Mouse (Mus musculus): ENCODE data around the gene Zc3h7b.

Gene Zc3h7b

GRCm38 (mm10) chr15:81792444-81792843 is 47.6 kb downstream of the Zc3h7b start:
- DNase-seq (ENCODE audit: low spot score in 2 of 2) = no peak

DNA sequence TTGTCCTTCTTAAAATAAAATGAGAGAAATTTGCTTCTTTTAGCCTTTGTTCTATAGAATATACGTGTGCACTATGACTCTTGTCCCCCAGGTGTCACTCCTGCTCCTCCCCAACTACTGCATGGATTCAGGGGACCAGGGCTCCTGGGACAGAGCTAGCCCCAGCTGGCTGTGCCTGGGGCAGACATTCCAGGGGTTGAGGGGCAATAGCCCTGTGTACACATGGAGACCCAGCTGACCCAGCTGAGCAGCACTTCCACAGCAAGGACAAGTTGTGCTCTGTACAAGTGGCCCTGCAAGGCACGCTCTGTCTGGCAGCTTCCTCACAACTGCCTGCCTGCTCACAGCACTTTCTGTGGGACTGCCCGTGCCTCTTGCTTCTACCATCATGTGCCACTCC is 51.4 kb downstream of the Zc3h7b start:
- DNase-seq (ENCODE audit: low spot score in 2 of 2) = no peak

DNA sequence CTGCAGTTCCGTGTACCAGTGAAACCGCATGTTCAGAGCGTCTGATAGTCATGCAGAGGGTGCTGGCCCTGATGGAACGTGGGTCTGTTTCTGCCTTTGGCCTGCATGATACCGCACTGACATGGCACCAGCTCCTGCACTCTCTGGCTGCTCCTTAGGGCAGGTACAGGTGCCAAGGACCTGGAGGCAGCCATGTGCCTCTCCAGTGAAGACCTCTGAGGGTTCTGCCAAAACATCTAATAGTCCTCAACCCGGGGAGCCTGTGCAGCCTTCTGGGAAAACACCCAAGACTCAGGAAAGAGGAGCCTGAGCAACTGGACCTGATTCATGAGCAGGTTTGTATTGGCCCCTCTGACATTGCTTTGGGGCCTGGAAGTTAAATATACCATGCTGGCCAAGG is 53.0 kb downstream of the Zc3h7b start:
- DNase-seq (ENCODE audit: low spot score in 2 of 2) = no peak

- no peak for DNase-seq (ENCODE audit: low spot score in 2 of 2)
Observed at GRCm38 (mm10) chr15:81798421-81798820, 53.6 kb downstream of the Zc3h7b start.

DNA sequence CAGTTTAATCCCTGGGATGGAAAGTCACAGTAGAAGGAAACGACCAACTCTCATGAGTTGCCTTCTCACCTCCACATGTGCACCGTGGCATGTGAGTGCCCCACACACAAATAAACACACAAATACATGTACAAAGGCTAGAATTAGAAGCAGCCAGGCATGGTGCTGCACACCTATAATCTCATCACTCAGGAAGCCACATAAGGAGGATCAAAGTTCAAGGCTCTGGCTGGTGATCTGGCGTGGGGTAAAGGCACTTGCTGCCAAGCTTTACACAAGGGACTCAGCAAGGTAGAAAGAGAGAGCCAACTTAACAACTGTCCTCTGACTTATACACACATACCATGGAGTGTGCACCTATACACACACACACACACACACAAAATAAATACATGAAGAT is 55.5 kb downstream of the Zc3h7b start:
- no peak for DNase-seq (ENCODE audit: low spot score in 2 of 2)

DNA sequence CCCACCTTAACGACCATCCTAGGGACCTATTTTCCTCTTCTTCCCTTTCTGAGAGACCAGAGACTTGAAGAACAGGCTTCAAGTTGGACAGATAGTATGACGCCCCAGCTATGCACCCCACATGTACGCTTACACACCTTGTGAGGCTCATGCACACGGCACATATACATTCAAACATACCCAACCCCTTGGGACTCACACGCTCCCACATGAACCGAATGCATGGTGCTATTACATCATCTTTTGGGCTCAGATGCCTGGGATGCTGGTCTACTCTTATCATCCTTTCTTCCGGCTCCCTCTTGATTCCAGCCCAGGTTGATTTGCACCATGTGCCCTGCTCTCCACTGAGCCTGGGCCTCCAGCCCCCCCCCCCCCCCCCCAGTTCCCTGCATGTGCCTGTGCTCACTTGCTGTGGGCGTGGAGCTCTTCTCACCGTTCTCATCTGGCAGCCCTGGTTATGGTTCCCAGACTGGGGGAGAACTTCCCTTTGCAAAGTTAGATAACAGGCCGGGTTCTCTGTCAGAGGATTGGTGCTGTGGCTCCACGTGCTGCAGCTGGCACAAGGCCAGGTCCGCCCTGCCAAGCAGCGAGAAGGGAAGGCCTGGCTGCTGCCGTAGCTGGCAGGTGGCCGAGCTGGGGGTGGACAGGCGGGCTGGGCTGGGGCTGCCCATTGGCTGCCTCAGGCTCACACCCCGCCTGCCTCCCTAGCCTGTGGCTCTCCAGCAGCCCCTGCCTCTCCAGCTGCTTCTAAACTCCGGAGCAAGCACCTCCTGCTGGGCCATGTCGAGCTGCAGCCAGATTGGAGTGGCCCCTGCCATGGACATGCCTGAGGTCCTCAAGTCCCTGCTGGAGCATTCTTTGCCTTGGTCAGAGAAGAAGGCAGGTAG is 57.4 kb downstream of the Zc3h7b start, which contains the start of gene Tef:
Tef (plus strand) TSS at position 421 of the 890 bp plus-strand sequence.
- DNase-seq (ENCODE audit: low spot score in 2 of 2) = peak; percentile 59 to 62

GRCm38 (mm10) chr15:81802941-81803351 is 58.1 kb downstream of the Zc3h7b start:
- DNase-seq (ENCODE audit: low spot score in 2 of 2) = no peak

- no peak for DNase-seq (ENCODE audit: low spot score in 2 of 2)
Observed at GRCm38 (mm10) chr15:81803425-81803951, 58.6 kb downstream of the Zc3h7b start.

DNA sequence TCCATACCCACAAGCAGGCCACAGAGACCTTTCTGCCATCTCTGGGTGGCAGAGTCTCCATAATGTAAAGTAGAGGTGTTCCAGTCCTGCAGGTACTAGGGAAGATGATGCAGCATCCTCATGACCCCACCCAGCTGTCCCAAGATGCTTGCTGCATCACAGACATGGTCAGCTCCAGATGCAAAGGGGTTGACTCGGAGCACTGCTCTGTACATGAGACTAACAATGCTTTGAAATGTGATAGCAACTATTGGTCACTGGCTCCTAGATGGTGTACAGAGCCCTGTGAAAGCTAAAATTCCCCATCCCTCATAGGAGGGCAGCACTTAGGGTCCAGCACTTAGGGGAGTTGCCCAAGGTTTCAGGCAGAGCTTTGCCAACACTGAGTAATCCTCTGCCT is 59.3 kb downstream of the Zc3h7b start:
- no peak for DNase-seq (ENCODE audit: low spot score in 2 of 2)

DNA sequence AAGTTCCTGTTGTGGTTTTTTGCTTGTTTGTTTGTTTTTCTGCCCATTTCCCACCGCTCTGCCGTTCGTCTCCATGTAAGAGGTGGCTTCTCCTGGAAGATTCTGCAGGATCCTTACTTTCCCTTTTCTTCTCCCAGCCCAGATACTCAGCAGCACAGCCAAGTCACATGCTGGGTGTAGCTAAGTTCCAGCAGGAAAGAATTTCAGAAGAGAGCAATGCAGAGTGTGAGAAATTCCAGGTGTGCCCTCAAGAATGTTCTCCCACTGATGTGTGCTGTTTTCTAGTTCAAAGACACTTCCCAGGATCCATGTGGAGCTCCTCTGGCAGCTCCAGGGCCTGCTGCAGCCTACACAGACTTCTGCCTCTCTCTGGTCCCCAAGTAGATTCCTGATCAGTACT is 60.0 kb downstream of the Zc3h7b start:
- DNase-seq (ENCODE audit: low spot score in 2 of 2) = no peak

GRCm38 (mm10) chr15:81805624-81806023 is 60.8 kb downstream of the Zc3h7b start:
- no peak for DNase-seq (ENCODE audit: low spot score in 2 of 2)

GRCm38 (mm10) chr15:81806621-81807404 is 62.0 kb downstream of the Zc3h7b start:
- DNase-seq (ENCODE audit: low spot score in 2 of 2) = no peak

GRCm38 (mm10) chr15:81808799-81809198 is 63.9 kb downstream of the Zc3h7b start:
- no peak for DNase-seq (ENCODE audit: low spot score in 2 of 2)

GRCm38 (mm10) chr15:81809550-81809949 is 64.7 kb downstream of the Zc3h7b start:
- DNase-seq (ENCODE audit: low spot score in 2 of 2) = no peak

- DNase-seq (ENCODE audit: low spot score in 2 of 2) = peak; percentile 8 to 15
Observed at GRCm38 (mm10) chr15:81810150-81810549, 65.3 kb downstream of the Zc3h7b start.

DNA sequence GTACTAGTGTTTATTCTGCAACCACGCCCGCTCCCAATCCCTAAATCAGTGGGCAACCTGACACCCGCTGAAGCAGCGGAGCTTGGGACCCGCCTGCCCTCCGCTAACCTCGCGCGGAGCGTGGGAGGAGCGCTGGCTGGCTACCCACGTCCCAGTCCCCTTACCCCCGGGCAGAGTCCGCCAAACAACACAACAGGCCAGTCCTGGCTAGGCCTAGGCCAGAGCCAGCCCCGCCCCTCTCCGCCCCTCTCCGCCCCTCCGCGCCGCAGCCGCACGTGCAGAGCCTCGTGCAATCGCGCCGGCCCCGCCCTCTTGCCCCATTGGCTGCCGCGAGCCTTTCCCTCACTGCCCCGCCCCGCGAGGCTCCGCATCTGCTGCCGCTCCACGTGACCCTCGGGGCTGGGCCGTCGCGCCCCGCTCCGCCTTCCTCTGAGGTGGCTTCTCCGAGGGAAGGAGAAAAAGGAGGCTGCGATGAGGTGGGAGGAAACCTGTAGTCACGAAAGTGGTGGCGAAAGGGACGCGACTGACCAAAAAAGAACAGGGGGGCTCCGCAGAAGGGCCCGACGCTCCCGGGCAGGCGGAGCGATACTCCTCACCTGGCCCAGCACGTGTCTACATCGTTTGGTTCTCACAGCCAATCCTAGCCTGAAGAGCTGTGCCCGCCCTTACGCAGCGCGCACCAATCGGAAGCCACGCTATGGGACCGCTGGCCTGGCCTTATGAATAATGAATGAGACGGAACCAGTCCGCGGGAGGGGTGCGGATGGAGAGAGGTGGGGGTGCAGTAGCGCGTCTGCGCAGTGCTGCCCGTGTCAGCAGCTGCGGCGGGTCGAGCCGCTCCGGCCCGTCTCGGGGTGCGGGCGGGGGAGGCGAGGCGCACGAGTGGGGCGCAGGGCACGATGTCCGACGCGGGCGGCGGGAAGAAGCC is 66.1 kb downstream of the Zc3h7b start:
- DNase-seq (ENCODE audit: low spot score in 2 of 2) = peak; percentile 96

DNA sequence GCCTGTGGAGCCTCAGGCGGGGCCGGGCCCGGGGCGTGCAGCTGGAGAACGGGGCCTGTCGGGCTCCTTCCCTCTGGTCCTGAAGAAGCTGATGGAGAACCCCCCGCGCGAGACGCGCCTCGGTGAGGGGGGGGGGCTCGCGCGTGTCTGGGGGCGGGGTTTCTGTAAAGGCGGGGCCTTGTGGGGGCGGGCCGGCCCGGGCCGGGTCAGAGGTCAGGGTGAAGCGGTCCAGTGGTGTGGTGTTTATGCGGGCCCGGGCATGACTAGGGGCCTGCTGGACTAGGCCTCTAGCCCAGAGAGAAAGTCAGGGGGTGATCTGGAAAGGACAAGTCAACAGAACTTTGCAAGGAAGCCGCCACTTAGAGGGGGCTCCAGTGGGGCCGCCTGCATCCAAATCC is 66.7 kb downstream of the Zc3h7b start:
- no peak for DNase-seq (ENCODE audit: low spot score in 2 of 2)

GRCm38 (mm10) chr15:81812287-81812686 is 67.4 kb downstream of the Zc3h7b start:
- DNase-seq (ENCODE audit: low spot score in 2 of 2) = no peak

- no peak for DNase-seq (ENCODE audit: low spot score in 2 of 2)
Observed at GRCm38 (mm10) chr15:81812696-81813631, 68.1 kb downstream of the Zc3h7b start.

DNA sequence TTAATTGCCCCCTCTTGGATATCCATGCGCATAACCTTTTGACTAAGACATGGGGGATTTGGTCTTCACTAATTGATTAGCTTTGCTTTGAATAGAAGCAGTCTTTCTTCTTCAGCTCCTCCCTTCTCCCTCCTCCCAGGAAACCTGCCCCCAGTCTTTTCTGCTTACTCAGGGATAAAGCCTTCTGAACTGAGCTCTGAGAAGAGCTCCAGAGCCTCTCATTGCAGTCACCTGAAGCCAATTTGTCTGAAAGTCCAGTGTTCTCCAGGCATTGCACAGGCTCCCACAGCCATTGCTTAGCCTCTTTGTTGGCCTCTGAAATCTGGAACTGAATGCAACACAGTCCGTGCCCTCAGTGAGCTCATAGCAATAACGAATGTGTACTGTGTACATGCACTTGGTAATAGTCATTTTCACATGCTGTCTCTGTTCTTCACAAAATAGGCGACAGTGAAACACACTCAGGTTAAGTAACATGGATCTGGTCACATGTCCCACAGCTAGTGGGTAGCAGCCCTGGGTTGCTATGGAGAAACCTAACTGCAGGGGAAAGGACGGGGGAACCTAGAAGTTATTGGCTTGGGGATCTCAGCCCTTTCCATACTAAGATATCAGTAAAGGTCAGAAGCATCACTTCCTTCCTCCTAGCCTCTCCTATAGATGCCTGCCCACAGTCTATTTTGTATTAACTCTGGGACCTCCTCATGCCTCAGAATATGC is 69.3 kb downstream of the Zc3h7b start:
- no peak for DNase-seq (ENCODE audit: low spot score in 2 of 2)

Data from thymus, postnatal 10 days (tissue).